Mouse (Mus musculus) intestine, embryonic 16.5 days (tissue): ENCODE measurements around the gene Nedd8. TPM values are rescaled to one million over a fixed set of nuclear protein-coding genes. Genes with fewer than 3 reads are reported as not detected.
A peak's percentile ranks its signal among the peaks of the same experiment; 100 is the strongest.

ENCODE experiments used
- ATAC-seq: fragments of 200-750 bp; cut with Nextera tagmentation; 2 replicates; pipeline ENCODE4 v1.8.0; 2017; ENCODE audit warnings: moderate TSS enrichment, moderate library complexity
- H3K27ac ChIP-seq: fragments of 300-500 bp; sonication (generic); 2 replicates; pipeline ENCODE4 v1.5.1; 2014; ENCODE audit warnings: mild to moderate bottlenecking, low read length
- H3K27me3 ChIP-seq: fragments of 300-500 bp; sonication (generic); replicated peaks from 2 replicates; pipeline ENCODE4 v1.6.1; 2014; ENCODE audit warnings: low read length, control low read depth, mixed read lengths; ENCODE audit not compliant: control insufficient read depth, insufficient read depth
- H3K36me3 ChIP-seq: fragments of 300-500 bp; sonication (generic); 2 replicates; pipeline ENCODE4 v1.6.1; 2014; ENCODE audit warnings: low read length, control low read depth; ENCODE audit not compliant: control insufficient read depth, insufficient read depth
- H3K4me1 ChIP-seq: fragments of 300-500 bp; sonication (generic); 2 replicates; pipeline ENCODE4 v1.6.1; 2014; ENCODE audit warnings: low read length, control low read depth, mixed read lengths; ENCODE audit not compliant: control insufficient read depth, insufficient read depth
- H3K4me2 ChIP-seq: fragments of 300-500 bp; sonication (generic); 2 replicates; pipeline ENCODE4 v1.6.1; 2014; ENCODE audit warnings: low read depth, low read length, control low read depth
- H3K4me3 ChIP-seq: fragments of 300-500 bp; sonication (generic); 2 replicates; pipeline ENCODE4 v1.5.1; 2014; ENCODE audit warnings: mild to moderate bottlenecking, low read length
- H3K9ac ChIP-seq: fragments of 300-500 bp; sonication (generic); 2 replicates; pipeline ENCODE4 v1.6.1; 2014; ENCODE audit warnings: low read depth, low read length
- H3K9me3 ChIP-seq: fragments of 300-500 bp; sonication (generic); 2 replicates; pipeline ENCODE4 v1.6.1; 2016; ENCODE audit warnings: low read length, control low read depth; ENCODE audit not compliant: control insufficient read depth
- WGBS: fragments of 180-500 bp; shearing (Covaris S2); extraction: QIAGEN DNeasy Blood & Tissue Kit; methylation state at CpG from one replicate; pipeline ENCODE4 v1.1.7; 2014; 5-methylcytosine and 5-hydroxymethylcytosine counted together
- polyA plus RNA-seq: library from polyadenylated mRNA; unstranded; fragments of >200 nt; fragmentation: Nextera tagmentation; extraction: Ambion mirVana; gene quantifications from 2 replicates; pipeline ENCODE4 v1.2.1, GENCODE M21; 2015

Gene Nedd8
- polyA plus RNA-seq, 1 experiment from 2014 or later = 495 TPM

DNA sequence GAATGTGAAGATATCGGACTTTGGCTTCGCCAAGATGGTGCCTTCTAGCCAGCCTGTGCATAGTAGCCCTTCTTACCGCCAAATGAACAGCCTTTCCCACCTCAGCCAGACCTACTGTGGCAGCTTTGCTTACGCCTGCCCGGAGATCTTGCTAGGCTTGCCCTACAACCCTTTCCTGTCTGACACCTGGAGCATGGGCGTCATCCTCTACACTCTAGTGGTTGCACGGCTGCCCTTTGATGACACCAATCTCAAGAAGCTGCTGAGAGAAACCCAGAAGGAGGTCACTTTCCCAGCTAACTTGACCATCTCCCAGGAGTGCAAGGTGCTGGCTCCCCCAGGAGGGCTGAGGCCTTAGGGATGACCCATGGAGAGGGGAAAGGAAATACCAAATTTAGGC is 20.4 kb downstream of the Nedd8 start:
- Histone ChIP-seq H3K4me1 (peaks cover 4% of the 10 kb centered on the region; the same call in 1 of the 2 replicates), H3K9ac (no peak overlapping the region), H3K4me3 (no peak overlapping the region), H3K36me3 (no peaks in the 10 kb centered on the region), H3K9me3 (no peaks in the 10 kb centered on the region), H3K4me2 (no peak overlapping the region), H3K27ac (no peak overlapping the region), H3K27me3 (no peaks in the 10 kb centered on the region)
- no peak for ATAC-seq
- WGBS = 85% methylated on average over 7 of the region's 7 CpGs

DNA sequence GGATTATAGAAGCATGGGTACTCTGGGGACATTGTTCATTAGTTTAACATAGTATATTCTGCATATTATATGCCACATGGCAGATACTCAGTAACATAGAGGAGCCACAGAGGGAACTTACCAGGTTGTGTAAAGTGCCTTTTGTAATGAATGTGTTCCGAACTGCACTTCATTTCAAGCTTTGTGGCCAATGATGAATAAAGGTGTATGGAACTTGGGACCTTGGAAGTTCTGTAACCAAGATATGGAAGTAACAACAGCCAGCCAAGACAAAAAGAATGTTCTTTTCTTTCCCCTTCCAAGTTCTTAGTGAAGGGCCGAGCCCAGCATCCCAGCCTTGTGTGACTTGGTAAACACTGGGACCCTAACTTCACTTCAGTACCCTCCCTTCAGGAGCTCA is 22.0 kb downstream of the Nedd8 start, which contains the start of gene Tssk4:
Gene Tssk4, plus strand, starts transcription at position 301 of the 400 bp plus-strand sequence.
- H3K27ac ChIP-seq = no peak within 1 kb of the TSS
- no peaks in the 10 kb centered on the region for H3K36me3 ChIP-seq
- H3K4me2 ChIP-seq = no peak within 1 kb of the TSS
- ATAC-seq = no peak
- H3K9ac ChIP-seq = no peak within 1 kb of the TSS
- WGBS = 96% methylated on average over 2 of the region's 2 CpGs
- H3K27me3 ChIP-seq = no peaks in the 10 kb centered on the region
- no peak within 1 kb of the TSS for H3K4me3 ChIP-seq
- peaks cover 13% of the 10 kb centered on the region for H3K4me1 ChIP-seq
- no peaks in the 10 kb centered on the region for H3K9me3 ChIP-seq

- Histone ChIP-seq H3K4me3 (peak overlapping the region; percentile 99), H3K27ac (peak overlapping the region; percentile 97), H3K4me1 (peaks cover 26% of the 10 kb centered on the region), H3K36me3 (peaks cover 14% of the 10 kb centered on the region), H3K9me3 (no peaks in the 10 kb centered on the region), H3K27me3 (no peaks in the 10 kb centered on the region), H3K9ac (peak overlapping the region; percentile 94), H3K4me2 (peak overlapping the region; percentile 91)
- ATAC-seq = no peak
- 19% methylated on average over 17 of the region's 17 CpGs for WGBS
Measured at GRCm38 (mm10) chr14:55644261-55644888, 27.5 kb downstream of the Nedd8 start.

DNA sequence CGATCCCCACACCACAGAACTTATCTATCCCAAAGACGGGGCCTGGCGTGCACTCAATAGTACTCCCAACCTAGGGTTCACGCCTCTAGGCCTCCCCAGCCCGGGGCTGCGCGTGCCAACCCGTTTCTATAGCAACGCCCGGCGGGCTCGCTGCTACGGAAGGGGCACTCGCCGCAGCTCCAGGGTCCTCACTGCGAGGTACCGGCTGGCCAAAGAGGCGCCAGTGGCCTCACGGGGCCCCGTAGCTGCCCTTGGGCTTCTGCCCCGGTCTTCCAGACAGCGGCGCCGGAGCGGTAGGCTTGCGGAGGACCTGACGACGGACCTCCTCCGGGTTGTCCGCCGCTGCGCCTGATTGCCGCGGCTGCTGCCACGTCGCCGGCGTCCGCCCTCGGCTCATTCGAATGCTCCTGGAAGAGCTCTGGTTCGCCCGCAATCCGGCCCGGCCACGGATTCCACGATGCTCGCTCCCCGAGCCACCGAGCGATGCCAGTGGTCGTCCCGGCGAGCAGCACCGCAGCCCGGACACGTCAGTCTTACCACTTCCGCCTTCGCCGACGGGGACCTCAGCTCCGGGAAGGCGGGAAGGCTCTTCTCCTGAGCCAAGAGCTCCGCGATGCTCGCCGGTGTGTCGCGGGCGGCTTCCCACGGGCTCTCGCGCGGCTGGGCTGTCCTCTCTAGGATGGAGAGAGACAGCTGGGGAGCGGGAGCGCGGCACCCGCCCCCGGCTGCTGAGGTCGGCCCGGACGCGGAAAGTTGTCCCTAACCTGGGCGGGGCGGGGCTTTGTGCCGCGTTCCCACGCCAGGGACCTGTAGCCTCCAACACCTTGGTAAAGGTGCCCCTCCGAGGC is 28.6 kb downstream of the Nedd8 start, which contains the start of gene Tm9sf1:
Gene Tm9sf1, minus strand, starts transcription at position 747 of the 848 bp plus-strand sequence.
- H3K9me3 ChIP-seq = no peaks in the 10 kb centered on the region
- WGBS = under 1% methylated on average over 89 of the region's 89 CpGs
- peak; percentile 90 for ATAC-seq
- H3K4me3 ChIP-seq = peak within 1 kb of the TSS; percentile 99
- peak within 1 kb of the TSS; percentile 94 for H3K9ac ChIP-seq
- H3K27me3 ChIP-seq = no peaks in the 10 kb centered on the region
- peaks cover 26% of the 10 kb centered on the region for H3K4me1 ChIP-seq
- peak within 1 kb of the TSS; percentile 91 for H3K4me2 ChIP-seq
- peaks cover 14% of the 10 kb centered on the region for H3K36me3 ChIP-seq
- peak within 1 kb of the TSS; percentile 97 for H3K27ac ChIP-seq

DNA sequence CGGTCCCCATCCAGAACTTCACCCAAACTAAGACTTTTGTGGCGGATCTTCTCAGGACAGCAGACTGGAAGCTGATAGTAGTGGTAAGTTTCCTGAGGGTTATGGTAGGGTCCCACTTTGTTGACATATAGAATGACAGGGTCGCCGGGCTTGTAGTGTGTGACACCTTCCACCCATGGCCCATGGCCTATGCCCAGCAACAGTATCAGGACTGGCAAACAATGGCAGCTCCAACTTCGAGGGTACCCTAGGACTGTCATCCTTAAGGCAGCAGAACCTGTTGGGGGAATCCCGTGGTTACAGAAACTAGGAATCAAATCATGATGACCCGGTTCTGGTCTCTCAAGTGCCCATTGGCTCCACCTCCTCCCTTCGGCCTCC is 29.3 kb downstream of the Nedd8 start:
- H3K27me3 ChIP-seq = no peaks in the 10 kb centered on the region
- H3K36me3 ChIP-seq = peaks cover 18% of the 10 kb centered on the region
- H3K4me1 ChIP-seq = peaks cover 26% of the 10 kb centered on the region
- WGBS = 18% methylated on average over 8 of the region's 8 CpGs
- H3K4me2 ChIP-seq = peak overlapping the region; percentile 91
- peak; percentile 25 for ATAC-seq
- peak overlapping the region; percentile 94 for H3K9ac ChIP-seq
- H3K27ac ChIP-seq = peak overlapping the region; percentile 97
- peak overlapping the region; percentile 99 for H3K4me3 ChIP-seq
- H3K9me3 ChIP-seq = no peaks in the 10 kb centered on the region

DNA sequence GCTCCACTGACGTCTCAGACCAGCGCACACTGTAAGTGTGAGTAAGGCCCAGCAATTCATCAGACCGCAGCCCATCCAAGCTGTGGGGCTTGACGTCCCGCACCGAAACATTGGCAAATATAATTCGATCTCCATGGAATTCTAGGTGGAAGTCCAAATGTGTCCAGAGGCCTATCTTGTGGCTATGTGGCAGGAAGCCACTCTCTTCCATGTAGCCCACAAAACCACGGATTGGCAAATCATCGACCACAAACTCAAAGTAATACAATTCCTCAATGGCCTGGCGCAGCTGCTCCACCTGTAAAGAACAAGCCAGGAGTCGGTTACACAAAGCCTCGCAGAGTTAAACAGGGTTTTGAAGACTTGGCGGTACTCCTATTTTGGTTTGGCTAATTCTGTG is 30.6 kb downstream of the Nedd8 start:
- H3K4me3 ChIP-seq = no peak overlapping the region
- no peak overlapping the region for H3K9ac ChIP-seq
- H3K9me3 ChIP-seq = no peaks in the 10 kb centered on the region
- no peak for ATAC-seq
- WGBS = 92% methylated on average over 13 of the region's 13 CpGs
- H3K4me2 ChIP-seq = no peak overlapping the region
- H3K36me3 ChIP-seq = peaks cover 24% of the 10 kb centered on the region
- peaks cover 23% of the 10 kb centered on the region for H3K4me1 ChIP-seq
- no peak overlapping the region for H3K27ac ChIP-seq
- H3K27me3 ChIP-seq = no peaks in the 10 kb centered on the region

DNA sequence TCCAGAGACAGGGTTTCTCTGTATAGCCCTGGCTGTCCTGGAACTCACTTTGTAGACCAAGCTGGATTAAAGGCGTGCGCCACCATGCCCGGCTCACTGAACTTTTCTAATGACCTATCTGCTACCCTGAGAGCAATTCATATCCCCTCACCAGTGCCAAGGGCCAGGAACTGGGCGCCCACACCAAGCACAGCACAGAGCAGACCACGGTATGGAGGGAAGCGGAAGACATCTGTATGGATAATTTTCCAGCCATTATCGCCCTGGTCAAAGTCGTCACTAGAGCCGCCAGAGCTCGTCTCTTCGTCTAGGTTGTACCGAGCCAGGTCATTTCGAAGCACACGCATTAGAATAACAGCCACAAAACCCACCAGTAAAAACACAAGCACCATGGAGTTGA is 31.1 kb downstream of the Nedd8 start:
- Histone ChIP-seq H3K4me2 (no peak overlapping the region), H3K4me1 (peaks cover 20% of the 10 kb centered on the region), H3K4me3 (no peak overlapping the region), H3K27me3 (no peaks in the 10 kb centered on the region), H3K9me3 (no peaks in the 10 kb centered on the region), H3K36me3 (peaks cover 25% of the 10 kb centered on the region), H3K27ac (no peak overlapping the region), H3K9ac (no peak overlapping the region)
- ATAC-seq = no peak
- 96% methylated on average over 14 of the region's 14 CpGs for WGBS

GRCm38 (mm10) chr14:55637795-55638194 is 34.1 kb downstream of the Nedd8 start, which contains the start of gene Gm49378:
Gene Gm49378 (minus strand): TSS chr14:55637895.
- no peak within 1 kb of the TSS for H3K27ac ChIP-seq
- H3K4me1 ChIP-seq = peaks cover 15% of the 10 kb centered on the region
- H3K36me3 ChIP-seq = peaks cover 36% of the 10 kb centered on the region
- H3K9me3 ChIP-seq = no peaks in the 10 kb centered on the region
- no peak within 1 kb of the TSS for H3K4me3 ChIP-seq
- H3K9ac ChIP-seq = no peak within 1 kb of the TSS
- ATAC-seq = no peak
- H3K27me3 ChIP-seq = no peaks in the 10 kb centered on the region
- H3K4me2 ChIP-seq = no peak within 1 kb of the TSS
- WGBS = 95% methylated on average over 9 of the region's 9 CpGs

- Histone ChIP-seq H3K9ac (peak within 1 kb of the TSS; percentile 80), H3K27ac (peak within 1 kb of the TSS; percentile 78)
- WGBS = under 1% methylated on average over 33 of the region's 33 CpGs
Measured at GRCm38 (mm10) chr14:55635523-55636007, 36.4 kb downstream of the Nedd8 start, which contains the start of gene Ipo4. Gene Ipo4 (minus strand): TSS chr14:55635957.

More at GRCm38 (mm10) chr14:55635523-55636007, 36.4 kb downstream of the Nedd8 start, which contains the start of gene Ipo4:
- Histone ChIP-seq H3K36me3 (peaks cover 31% of the 10 kb centered on the region), H3K4me1 (peaks cover 9% of the 10 kb centered on the region), H3K4me2 (peak within 1 kb of the TSS; percentile 95), H3K9me3 (no peaks in the 10 kb centered on the region), H3K27me3 (no peaks in the 10 kb centered on the region), H3K4me3 (peak within 1 kb of the TSS; percentile 74)
- peak; percentile 90 for ATAC-seq
